In genomic region chr6:128200847-128201640, GRCm38 (mm10) we compare ENCODE assay signal across 8 mouse cellular contexts. TPM values are rescaled to one million over a fixed set of nuclear protein-coding genes. Genes with fewer than 3 reads are reported as not detected.
A peak's percentile ranks its signal among the peaks of the same experiment; 100 is the strongest.
DNase-seq lines count a peak whose midpoint lies in the region; ATAC-seq and TF ChIP-seq lines count a peak whose summit lies in the region.

No protein-coding gene starts in this region.

- peak overlapping the region; percentile 68 for H3K4me3 ChIP-seq in bone marrow macrophage, adult 2 months (ENCODE audit: insufficient read depth, low read length)
- peak overlapping the region; percentile 71 for H3K4me3 ChIP-seq in embryonic facial prominence, embryonic 15.5 days (replicated peaks)
- H3K4me3 ChIP-seq in heart, embryonic 12.5 days = peak overlapping the region; percentile 58
- peak overlapping the region; percentile 64 for H3K4me3 ChIP-seq in kidney, embryonic 15.5 days (replicated peaks)
- peak overlapping the region; percentile 28 for H3K4me3 ChIP-seq in liver, adult 2 months (ENCODE audit: insufficient read depth, low read depth, low read length)
- peak overlapping the region; percentile 60 for H3K4me3 ChIP-seq in myocyte
- H3K4me3 ChIP-seq in stomach, embryonic 14.5 days (ENCODE audit: low read depth, low read length) = peak overlapping the region; percentile 58

- WGBS in embryonic facial prominence, embryonic 15.5 days = under 1% methylated on average over 20 of the region's 20 CpGs
- under 1% methylated on average over 20 of the region's 20 CpGs for WGBS in heart, embryonic 12.5 days
- WGBS in kidney, embryonic 15.5 days = under 1% methylated on average over 20 of the region's 20 CpGs
- WGBS in liver, adult 2 months = 3% methylated on average over 20 of the region's 20 CpGs
- under 1% methylated on average over 20 of the region's 20 CpGs for WGBS in stomach, embryonic 14.5 days

- no peaks in the 10 kb centered on the region for H3K79me2 ChIP-seq in liver, adult 2 months (ENCODE audit: control insufficient read depth, insufficient read depth, low read length)
- H3K79me2 ChIP-seq in myocyte (ENCODE audit: control insufficient read depth, insufficient read depth) = no peaks in the 10 kb centered on the region

- no peak for TF ChIP-seq CTCF in bone marrow macrophage, adult 2 months (IDR thresholded peaks at IDR 0.05; ENCODE audit: low read depth, low read length)
- TF ChIP-seq CTCF in liver, adult 2 months (IDR thresholded peaks at IDR 0.05; ENCODE audit: low read depth, low read length) = peak; percentile 53; the same call in 1 of the 2 replicates

- peak overlapping the region; percentile 98 for H3K4me2 ChIP-seq in embryonic facial prominence, embryonic 15.5 days (replicated peaks)
- H3K4me2 ChIP-seq in heart, embryonic 12.5 days = peak overlapping the region; percentile 94
- peak overlapping the region; percentile 88 for H3K4me2 ChIP-seq in kidney, embryonic 15.5 days
- peak overlapping the region; percentile 98 for H3K4me2 ChIP-seq in myocyte (ENCODE audit: low read depth)
- peak overlapping the region; percentile 92 for H3K4me2 ChIP-seq in stomach, embryonic 14.5 days (replicated peaks; ENCODE audit: low read depth, low read length)

- peaks cover 3% of the 10 kb centered on the region for H3K4me1 ChIP-seq in bone marrow macrophage, adult 2 months (ENCODE audit: control insufficient read depth, insufficient read depth, low read length)
- H3K4me1 ChIP-seq in embryonic facial prominence, embryonic 15.5 days = peaks cover 6% of the 10 kb centered on the region; the same call in 1 of the 2 replicates
- peaks cover 3% of the 10 kb centered on the region; the same call in 1 of the 2 replicates for H3K4me1 ChIP-seq in heart, embryonic 12.5 days (replicated peaks)
- H3K4me1 ChIP-seq in kidney, embryonic 15.5 days = peaks cover 9% of the 10 kb centered on the region
- peaks cover 3% of the 10 kb centered on the region; the same call in 1 of the 2 replicates for H3K4me1 ChIP-seq in liver, adult 2 months (ENCODE audit: control insufficient read depth, insufficient read depth, low read length)
- H3K4me1 ChIP-seq in stomach, embryonic 14.5 days (ENCODE audit: control insufficient read depth, insufficient read depth, low read length) = no peaks in the 10 kb centered on the region

- ATAC-seq in embryonic facial prominence, embryonic 15.5 days (ENCODE audit: insufficient number of reproducible peaks, low FRiP score, low TSS enrichment, low read depth) = peak; percentile 71; the same call in 1 of the 2 replicates
- peak; percentile 24; the same call in 1 of the 2 replicates for ATAC-seq in heart, embryonic 12.5 days (ENCODE audit: insufficient number of reproducible peaks, low FRiP score)
- ATAC-seq in kidney, embryonic 15.5 days (replicated peaks; ENCODE audit: low FRiP score) = peak; percentile 27
- no peak; the same call in 1 of the 2 replicates for ATAC-seq in stomach, embryonic 14.5 days (ENCODE audit: insufficient number of reproducible peaks, insufficient read depth, low FRiP score, low read depth)

- H3K27me3 ChIP-seq in embryonic facial prominence, embryonic 15.5 days = no peaks in the 10 kb centered on the region
- H3K27me3 ChIP-seq in heart, embryonic 12.5 days (replicated peaks) = no peaks in the 10 kb centered on the region
- H3K27me3 ChIP-seq in kidney, embryonic 15.5 days = no peaks in the 10 kb centered on the region
- H3K27me3 ChIP-seq in liver, adult 2 months (ENCODE audit: control insufficient read depth, insufficient read depth, low read length) = no peaks in the 10 kb centered on the region
- no peaks in the 10 kb centered on the region for H3K27me3 ChIP-seq in myocyte (ENCODE audit: control insufficient read depth, insufficient read depth, insufficient read length)
- no peaks in the 10 kb centered on the region for H3K27me3 ChIP-seq in stomach, embryonic 14.5 days (ENCODE audit: control insufficient read depth, insufficient read depth, low read length)

- no peaks in the 10 kb centered on the region for H3K36me3 ChIP-seq in embryonic facial prominence, embryonic 15.5 days
- no peaks in the 10 kb centered on the region for H3K36me3 ChIP-seq in heart, embryonic 12.5 days
- H3K36me3 ChIP-seq in kidney, embryonic 15.5 days = no peaks in the 10 kb centered on the region
- H3K36me3 ChIP-seq in liver, adult 2 months (ENCODE audit: control insufficient read depth, insufficient read depth, low read length) = no peaks in the 10 kb centered on the region
- H3K36me3 ChIP-seq in myocyte (ENCODE audit: control insufficient read depth, insufficient read depth) = no peaks in the 10 kb centered on the region
- H3K36me3 ChIP-seq in stomach, embryonic 14.5 days (ENCODE audit: control insufficient read depth, insufficient read depth, low read length) = no peaks in the 10 kb centered on the region

- peak overlapping the region; percentile 29 for H3ac ChIP-seq in myocyte (ENCODE audit: control insufficient read depth, insufficient read length)

- H3K9ac ChIP-seq in embryonic facial prominence, embryonic 15.5 days = peak overlapping the region; percentile 33
- peak overlapping the region; percentile 45 for H3K9ac ChIP-seq in heart, embryonic 12.5 days
- peak overlapping the region; percentile 55 for H3K9ac ChIP-seq in kidney, embryonic 15.5 days
- H3K9ac ChIP-seq in liver, adult 2 months (ENCODE audit: low read depth, low read length) = peak overlapping the region; percentile 13; the same call in 1 of the 2 replicates
- peak overlapping the region; percentile 43 for H3K9ac ChIP-seq in stomach, embryonic 14.5 days (replicated peaks; ENCODE audit: low read depth, low read length)

- H3K27ac ChIP-seq in bone marrow macrophage, adult 2 months (ENCODE audit: insufficient read depth, low read depth, low read length) = no peak overlapping the region
- peak overlapping the region; percentile 82 for H3K27ac ChIP-seq in embryonic facial prominence, embryonic 15.5 days (replicated peaks)
- peak overlapping the region; percentile 42 for H3K27ac ChIP-seq in heart, embryonic 12.5 days (ENCODE audit: poor library complexity, severe bottlenecking)
- peak overlapping the region; percentile 74 for H3K27ac ChIP-seq in kidney, embryonic 15.5 days
- H3K27ac ChIP-seq in liver, adult 2 months (replicated peaks; ENCODE audit: insufficient read depth, low read depth, low read length) = no peak overlapping the region
- no peak overlapping the region; the same call in 1 of the 2 replicates for H3K27ac ChIP-seq in stomach, embryonic 14.5 days (ENCODE audit: low read length)

- peak; percentile 59 to 80 for DNase-seq in CD8-positive naive resting alpha-beta T cell, adult 2 months (ENCODE audit: low read depth in 2 of 2, low spot score in 2 of 2)
- DNase-seq in liver, adult 2 months (ENCODE audit: extremely low read depth, low read depth, low spot score) = peak; percentile 42

- no peak for TF ChIP-seq POLR2A in bone marrow macrophage, adult 2 months (IDR thresholded peaks at IDR 0.05; ENCODE audit: borderline replicate concordance, low read depth, low read length)
- peak; percentile 51; the same call in 1 of the 2 replicates for TF ChIP-seq POLR2A in liver, adult 2 months (IDR thresholded peaks at IDR 0.05; ENCODE audit: extremely low read depth, insufficient read depth, low read length)
- TF ChIP-seq POLR2A in myocyte (IDR thresholded peaks at IDR 0.05; ENCODE audit: insufficient read length, low read depth) = peak; percentile 74

- H3K9me3 ChIP-seq in embryonic facial prominence, embryonic 15.5 days (replicated peaks) = no peaks in the 10 kb centered on the region
- H3K9me3 ChIP-seq in heart, embryonic 12.5 days (replicated peaks) = no peaks in the 10 kb centered on the region
- no peaks in the 10 kb centered on the region for H3K9me3 ChIP-seq in kidney, embryonic 15.5 days (replicated peaks)
- no peaks in the 10 kb centered on the region for H3K9me3 ChIP-seq in stomach, embryonic 14.5 days (ENCODE audit: control insufficient read depth, low read depth, low read length)

TF ChIP-seq in myocyte, 11 proteins besides CTCF, POLR2A, EP300 and RAD21:
- TF ChIP-seq MAX (IDR thresholded peaks at IDR 0.05; ENCODE audit: low read depth) (no peak), POLR2AphosphoS2 (IDR thresholded peaks at IDR 0.05; ENCODE audit: insufficient read length, low read depth) (peak; percentile 87)

RNA-seq across cellular contexts. Expression of gene Tspan9, which starts 57.6 kb away (rescaled TPM):
- polyA plus RNA-seq in bone marrow macrophage, adult 2 months (2012; ENCODE audit: insufficient read depth, insufficient read length, missing spikeins) = 0.65 and 1.7 TPM in 2 replicates
- 156 and 177 TPM in 2 replicates for polyA plus RNA-seq in embryonic facial prominence, embryonic 15.5 days (2015; fragmentation: Nextera tagmentation; extraction: Ambion mirVana)
- 172 and 183 TPM in 2 replicates for polyA plus RNA-seq in heart, embryonic 12.5 days (2016; fragmentation: Nextera tagmentation; extraction: Ambion mirVana)
- 115 and 121 TPM in 2 replicates for polyA plus RNA-seq in kidney, embryonic 15.5 days (2015; fragmentation: Nextera tagmentation; extraction: Ambion mirVana)
- 23.2 and 35.8 TPM in 2 replicates for total RNA-seq in liver, adult 2 months (2014; rRNA removed)
- polyA plus RNA-seq in liver, adult 2 months (2012; rRNA removed) = 39.1 and 40.0 TPM in 2 replicates
- 227 TPM for polyA plus RNA-seq in myocyte (2012; fragmentation: generic; extraction: Trizol)
- polyA plus RNA-seq in stomach, embryonic 14.5 days (2014; fragmentation: Nextera tagmentation; extraction: Ambion mirVana) = 124 and 139 TPM in 2 replicates

Comparison
In these comparisons a context has a peak if more than half of its experiments do, and no peak if none do; other contexts are left out.
1. H3K27ac ChIP-seq: peak in embryonic facial prominence, embryonic 15.5 days (single experiment), heart, embryonic 12.5 days (single experiment) and kidney, embryonic 15.5 days (single experiment); none in bone marrow macrophage, adult 2 months (single experiment), liver, adult 2 months (single experiment) and stomach, embryonic 14.5 days (single experiment).
2. RNA of gene Tspan9, which starts 57.6 kb away (polyA plus RNA-seq): 227 TPM in myocyte (single experiment), 172 to 183 TPM in heart, embryonic 12.5 days, 156 to 177 TPM in embryonic facial prominence, embryonic 15.5 days, 124 to 139 TPM in stomach, embryonic 14.5 days, 115 to 121 TPM in kidney, embryonic 15.5 days and 39.1 to 40.0 TPM in liver, adult 2 months; 0.65 to 1.7 TPM in bone marrow macrophage, adult 2 months; every median in the first group is over 10 times any median in the second.
3. Peak in every context shown above with its lines, with median percentiles within 50 percentile points of each other: H3K4me3 ChIP-seq, H3K4me2 ChIP-seq and H3K9ac ChIP-seq.